Mouse (Mus musculus): Measurements from ENCODE around the gene Ccdc6.

- TF ChIP-seq CTCF (IDR thresholded peaks at IDR 0.05; ENCODE audit: low read depth, low read length) (peak; percentile 66; the same call in 1 of the 2 replicates), POLR2A (IDR thresholded peaks at IDR 0.05; ENCODE audit: extremely low read depth, insufficient read depth, low read length) (no peak)
These were observed 38.8 kb downstream of the Ccdc6 start for GRCm38 (mm10) chr10:70135680-70136079.
